Mouse (Mus musculus) fat pad, adult 2 months (tissue): ENCODE measurements around the gene Ulk4.

Source experiments
- DNase-seq: peaks from one replicate; pipeline ENCODE4 v3.0.0-alpha.2; 2011; ENCODE audit warnings: low read depth, low spot score; ENCODE audit errors: extremely low read depth

Gene Ulk4

DNA sequence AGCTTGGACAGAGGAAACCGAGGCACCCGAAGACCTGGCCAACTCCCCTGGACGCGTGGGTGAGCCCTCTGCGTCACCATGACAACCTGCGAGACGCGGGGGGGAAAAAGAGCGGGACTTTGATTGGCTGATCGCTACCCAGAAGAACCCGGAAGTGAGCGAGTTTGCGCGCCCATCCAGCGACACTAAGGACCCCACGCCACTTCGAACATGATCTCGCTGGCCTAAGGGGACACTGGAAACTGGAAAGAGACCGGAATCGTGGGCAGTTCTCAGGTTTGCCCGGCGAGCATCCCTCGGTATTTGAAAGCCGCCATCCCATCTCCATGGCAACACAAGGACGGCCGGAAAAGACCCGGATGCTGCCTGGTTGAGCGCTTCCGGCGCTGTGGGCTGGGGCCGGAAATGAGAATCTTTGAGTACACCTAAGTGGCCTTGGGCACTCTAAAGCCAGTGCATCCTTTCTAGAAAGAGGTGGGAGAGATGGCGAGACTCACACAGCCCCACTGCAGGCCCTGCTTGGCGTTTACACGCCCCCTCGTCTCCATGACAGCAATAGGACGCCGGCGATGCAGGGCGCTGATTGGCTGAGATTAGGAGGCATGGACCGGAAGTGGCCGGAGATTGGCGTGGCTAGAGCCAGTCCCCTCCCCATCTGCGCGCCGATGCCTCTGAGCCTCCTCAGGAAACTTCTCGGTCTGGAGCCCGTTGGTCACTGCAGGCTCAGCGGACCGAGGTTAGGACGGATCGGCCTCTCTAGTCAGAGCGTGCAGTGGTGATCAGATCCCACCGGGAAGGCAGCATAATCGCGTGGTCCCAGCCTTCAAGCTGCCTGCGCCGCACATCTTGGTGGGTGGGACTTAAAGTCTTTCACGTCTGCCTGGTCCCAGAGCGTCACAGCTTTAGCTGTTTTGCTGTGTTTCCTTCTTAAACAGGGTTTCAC is at the start of gene Ulk4:
Ulk4 (minus strand) TSS at position 80 of the 943 bp plus-strand sequence.
- no peak for DNase-seq

DNA sequence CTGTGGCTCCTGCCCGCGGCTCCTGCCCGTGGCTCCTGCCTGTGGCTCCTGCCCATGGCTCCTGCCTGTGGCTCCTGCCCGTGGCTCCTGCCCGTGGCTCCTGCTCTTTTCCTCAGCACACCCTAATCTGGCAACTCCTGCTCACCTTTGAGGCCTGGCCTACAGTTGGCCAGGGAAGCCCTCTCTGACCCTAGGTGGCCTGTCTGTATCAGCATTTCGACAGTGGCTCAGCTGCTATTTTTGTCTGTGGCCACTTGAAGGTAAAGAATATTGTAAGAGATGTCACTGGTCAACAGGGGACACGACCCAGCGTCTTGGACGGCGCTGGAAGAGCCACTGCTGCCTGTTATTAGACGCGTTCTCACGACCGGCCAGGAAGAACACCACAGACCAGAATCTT is 45.0 kb upstream of the Ulk4 start:
- DNase-seq: no peak

DNA sequence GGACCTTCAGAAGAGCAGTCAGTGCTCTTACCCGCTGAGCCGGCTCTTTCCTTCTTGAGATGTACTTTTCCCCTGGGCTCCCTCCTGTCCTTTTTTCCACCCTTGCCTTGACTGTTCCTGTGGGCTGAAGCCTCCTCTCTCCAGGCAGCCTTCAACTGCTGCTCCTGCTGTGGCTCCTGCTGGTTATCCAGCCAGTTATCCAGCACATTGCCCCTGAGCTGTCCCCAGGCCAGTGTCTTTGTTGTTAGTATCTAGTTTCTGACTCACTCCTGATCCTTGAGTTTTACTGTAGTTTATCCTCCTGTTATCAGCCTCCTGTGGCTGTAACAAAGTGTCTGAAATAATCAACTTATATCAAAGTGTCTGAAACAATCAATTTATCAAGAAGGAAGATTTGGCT is 44.1 kb upstream of the Ulk4 start:
- DNase-seq: no peak

DNA sequence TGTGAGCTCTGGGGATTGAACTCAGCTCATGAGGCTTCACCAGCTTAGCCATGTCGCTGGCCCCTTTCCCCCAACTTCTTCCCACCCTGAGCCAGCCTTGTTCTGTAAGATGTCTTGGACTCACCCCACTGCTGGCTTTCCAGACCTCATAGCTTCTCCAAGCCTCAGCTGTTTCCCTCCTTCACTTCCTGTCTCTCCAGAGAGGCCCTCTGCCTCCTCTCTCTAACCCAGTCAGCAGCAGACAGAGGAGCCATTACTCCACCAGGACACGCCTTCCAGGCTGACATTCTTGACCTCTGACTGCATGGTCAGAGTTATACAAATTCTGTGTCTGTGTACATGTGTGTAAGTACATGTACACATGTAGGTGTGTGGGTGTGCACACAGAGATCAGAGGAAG is 43.4 kb upstream of the Ulk4 start:
- no peak for DNase-seq

DNA sequence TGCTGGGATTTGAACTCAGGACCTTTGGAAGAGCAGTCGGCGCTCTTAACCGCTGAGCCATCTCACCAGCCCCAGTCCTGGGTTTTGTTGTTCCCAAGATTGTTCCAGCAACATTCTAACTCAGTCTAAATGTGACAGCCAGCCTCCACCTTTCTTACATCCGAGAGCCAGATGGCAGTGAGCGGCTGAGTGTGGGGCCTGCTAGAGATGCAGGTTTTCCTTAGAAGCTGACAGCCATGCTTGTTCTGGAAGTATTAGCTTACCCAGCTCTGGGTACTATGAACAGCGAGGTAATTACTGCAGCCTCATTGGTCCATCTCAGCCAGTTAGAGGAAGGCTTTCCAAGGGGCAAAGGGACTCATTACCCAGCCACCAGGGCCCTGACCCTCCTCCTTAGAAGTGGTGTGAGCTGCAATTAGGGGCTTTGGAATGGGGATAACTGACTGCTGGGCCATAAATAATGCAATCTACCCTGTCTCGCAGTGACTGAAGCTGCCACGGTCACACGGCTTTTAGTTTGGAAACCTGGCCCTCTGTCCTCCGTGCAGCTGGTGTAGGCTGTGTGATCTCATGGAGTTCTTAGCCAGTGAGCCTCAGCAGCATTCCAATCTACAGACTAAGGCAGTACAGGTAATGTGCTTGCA is 42.4 kb upstream of the Ulk4 start:
- no peak for DNase-seq

DNA sequence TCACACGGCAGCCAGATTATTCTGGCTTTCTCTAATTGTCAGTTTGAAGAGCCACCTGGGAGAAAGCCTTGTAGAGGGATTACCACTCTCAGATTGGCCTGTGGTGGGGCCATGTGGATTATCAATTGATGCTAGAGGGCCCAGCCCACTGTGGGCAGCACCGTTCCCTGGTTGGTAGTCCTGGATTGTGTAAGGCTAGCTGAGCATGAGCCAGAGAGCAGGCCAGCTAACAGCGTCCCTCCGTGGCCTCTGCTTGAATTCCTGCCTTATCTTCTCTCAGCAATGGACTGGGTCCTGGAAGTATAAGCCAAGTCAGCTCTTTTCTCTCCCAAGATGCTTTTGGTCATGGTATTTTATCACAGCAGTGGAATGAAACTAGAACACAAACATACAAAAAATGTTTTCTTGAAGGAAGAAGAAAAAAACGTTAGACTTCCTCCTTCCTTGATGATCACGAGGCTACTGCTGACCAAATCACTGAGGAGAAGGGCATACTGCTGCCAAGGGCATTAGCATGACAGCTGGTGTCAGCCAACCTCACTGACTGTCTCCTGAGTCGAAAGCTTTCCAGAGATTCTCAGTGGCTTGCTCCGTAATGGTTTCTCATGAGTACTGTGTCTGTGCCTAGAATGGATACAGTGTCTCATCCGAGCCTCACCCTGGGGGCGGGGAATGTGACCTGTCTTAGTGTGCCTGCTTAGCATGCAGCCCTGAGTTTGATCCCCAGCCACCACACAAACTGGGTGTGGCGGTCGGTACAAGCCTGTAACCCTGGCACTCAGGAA is 39.8 kb upstream of the Ulk4 start:
- no peak for DNase-seq

DNA sequence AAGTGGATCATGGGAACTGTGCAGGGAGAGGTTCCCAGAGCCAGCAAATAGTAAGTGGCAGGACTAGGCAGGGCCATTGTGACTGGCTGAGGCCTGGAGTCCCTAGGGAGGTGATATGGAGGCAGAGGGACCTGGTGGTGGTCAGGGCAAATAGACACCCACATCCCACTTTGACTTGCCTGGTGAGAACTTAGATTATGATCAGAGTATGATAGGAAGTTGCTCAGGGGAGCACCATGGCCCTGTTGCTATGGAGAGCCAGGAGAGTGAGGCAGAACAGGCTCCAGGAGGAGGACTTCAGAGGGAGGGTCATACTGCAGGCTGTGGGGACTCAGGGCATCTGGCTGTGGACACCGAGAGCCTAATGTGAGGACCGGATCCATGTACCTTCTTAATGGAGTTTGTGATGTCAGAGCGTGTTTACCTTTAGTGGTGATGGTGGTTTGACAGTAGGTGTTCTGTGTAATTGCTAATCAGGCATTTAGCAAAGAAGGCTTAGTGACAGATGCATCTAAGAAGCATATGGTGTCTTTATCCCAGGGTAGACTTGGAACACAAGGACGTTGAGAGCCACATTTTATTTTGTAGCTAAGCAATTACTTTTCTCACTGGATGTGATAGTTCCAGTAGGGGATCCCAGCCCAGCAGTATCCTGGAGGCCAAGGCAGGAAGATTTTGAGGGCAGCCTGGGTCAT is 39.1 kb upstream of the Ulk4 start:
- DNase-seq: no peak

DNA sequence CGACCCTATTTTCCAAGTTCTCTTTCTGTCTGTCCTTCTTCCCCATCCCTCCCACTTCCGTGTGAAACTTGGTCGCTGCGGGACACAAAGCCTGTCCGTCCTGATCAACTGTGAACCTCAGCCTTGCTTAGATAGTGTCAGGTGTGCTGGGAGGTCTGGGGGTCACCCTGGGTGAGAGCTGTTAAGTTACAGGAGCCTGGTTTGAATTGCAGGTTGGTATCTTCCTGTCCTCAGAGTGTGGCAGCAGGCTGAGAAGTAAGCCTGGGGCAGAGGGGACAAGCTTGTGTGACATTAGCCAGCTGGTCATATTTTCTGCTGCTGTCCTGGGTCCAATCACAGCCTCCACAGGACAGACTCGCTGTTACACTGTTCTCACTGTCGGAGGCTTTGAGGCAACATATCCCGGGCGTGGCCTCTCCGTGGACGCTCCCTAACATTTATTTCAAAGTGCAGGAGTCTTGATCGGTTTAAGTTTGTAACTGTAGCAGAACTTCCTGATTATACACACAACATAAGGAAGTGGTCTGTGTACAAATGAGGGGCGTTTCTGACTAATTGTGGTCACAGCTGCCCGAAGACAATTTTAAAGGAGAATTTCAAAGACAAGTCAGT is 37.6 kb upstream of the Ulk4 start:
- DNase-seq: no peak

DNA sequence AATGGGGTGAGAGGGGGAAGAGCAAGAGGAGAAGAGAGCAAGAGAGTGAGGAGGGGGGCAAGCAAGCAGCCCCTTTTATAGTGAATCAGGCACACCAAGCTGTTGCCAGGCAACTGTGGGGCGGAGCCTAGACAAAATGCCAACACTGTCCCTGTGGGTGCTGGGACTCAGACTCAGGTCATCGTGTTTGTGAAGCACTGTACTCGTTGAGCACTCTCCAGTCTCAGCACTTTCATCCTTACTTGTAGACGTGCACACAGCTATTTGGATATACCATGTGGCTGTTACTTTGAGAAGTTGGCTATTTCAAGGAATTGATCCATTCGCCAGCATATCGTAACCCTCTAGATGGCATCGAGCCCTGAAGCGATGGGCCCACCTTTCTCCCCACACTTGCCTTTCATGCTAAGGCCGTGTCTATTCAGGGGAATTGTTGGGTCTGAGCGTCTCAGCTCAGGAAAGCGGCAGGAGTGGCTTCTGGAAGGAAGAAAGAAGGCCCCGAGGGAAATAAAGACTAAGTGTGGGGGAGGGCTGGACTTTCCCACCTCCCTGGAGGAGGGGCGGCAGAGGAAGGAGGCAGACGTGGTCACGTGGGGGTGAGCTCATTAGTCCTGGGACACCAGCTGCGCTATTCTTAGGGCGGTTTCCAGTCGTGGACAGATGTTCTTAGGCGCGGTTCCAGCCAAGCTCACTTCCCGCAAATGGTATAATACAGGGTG is 36.8 kb upstream of the Ulk4 start:
- peak; percentile 14 for DNase-seq

DNA sequence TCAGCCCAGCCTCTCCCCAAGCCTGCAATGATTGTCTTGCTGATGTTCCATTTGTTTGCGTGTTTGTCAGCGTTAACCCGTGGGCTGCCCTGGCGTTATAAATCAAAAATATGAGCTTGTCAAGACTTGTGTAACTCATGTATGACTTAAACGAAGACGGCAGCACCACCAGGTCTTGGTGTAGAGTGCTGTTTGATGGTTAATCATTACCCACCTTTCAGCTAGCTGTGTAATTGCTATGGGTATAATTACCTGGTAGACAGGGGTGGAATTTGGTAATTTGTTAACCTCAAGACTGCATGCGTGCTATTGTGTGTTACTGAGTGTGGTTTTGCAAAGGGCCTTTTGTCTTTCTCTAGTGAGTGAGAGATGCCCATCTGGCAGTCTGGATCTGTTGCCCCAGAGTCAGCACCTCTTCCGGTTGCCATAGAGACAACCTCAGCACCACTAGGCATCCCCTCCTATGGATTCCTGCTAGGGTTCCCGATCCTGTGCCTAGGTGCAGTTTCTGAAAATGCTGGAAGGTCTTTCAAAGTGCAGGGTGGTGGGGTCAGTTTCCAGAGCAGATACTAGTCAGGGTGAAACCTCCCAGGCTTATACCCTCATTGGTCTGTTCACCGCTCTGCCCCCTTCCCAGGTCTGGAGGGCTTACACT is 35.4 kb upstream of the Ulk4 start:
- no peak for DNase-seq

DNA sequence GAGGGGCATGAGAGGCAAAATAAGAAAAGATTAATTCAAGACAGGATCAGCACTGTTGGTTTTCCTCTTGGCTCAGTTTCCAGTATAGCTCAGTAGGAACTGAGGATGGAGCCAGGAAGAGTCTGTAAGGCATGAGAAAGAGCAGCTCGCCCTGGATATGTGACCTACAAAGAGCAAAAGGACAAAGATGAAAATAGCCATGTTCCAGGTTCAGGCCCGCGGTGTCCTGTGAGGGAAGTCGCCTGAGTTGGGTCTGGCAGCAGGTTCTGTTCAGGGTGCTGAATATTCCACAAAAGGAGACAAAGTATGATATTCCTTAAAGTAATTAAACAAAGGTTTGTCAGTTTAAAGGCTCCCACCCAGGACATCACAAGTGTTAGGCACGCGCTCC is 34.8 kb upstream of the Ulk4 start:
- DNase-seq: no peak

DNA sequence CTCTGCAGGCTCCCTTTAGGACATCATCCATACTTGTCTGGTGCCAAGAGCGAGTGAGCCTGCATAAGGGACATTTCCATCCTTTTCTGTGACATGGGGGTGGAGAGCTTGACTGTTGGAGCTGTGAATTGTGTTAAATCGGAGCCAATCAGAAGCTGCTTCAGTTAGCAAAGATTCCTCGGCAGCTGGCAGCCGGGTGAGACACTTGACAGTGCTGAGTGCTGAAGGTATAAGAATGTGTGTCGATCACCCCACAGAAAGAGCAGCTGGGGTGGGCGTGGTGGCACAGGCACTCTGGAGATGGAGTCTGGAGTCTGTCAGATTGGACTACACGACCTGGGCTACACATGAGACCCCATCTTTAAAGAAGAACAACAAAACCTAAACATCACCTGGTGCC is 33.5 kb upstream of the Ulk4 start:
- DNase-seq: no peak

DNA sequence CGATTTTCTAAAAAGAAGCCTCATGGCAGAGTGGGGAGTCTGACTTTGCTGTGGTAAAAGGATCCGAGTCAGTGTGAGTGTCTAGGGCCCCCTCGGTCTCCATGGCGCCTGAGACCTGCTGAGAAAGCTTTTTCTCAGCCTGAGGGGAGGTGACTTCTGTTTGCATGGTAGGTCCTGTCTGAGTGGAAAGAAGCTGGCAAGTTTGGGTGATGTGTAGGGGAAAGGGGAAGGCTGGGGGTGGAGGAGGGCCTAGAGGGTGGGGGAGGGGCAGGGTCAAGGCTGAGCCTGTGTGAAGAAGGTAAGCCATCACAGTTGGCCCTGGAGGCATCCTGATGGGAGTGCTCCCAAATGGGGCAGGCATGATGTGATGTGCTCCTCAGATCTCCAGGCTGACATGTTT is 32.3 kb upstream of the Ulk4 start:
- no peak for DNase-seq

DNA sequence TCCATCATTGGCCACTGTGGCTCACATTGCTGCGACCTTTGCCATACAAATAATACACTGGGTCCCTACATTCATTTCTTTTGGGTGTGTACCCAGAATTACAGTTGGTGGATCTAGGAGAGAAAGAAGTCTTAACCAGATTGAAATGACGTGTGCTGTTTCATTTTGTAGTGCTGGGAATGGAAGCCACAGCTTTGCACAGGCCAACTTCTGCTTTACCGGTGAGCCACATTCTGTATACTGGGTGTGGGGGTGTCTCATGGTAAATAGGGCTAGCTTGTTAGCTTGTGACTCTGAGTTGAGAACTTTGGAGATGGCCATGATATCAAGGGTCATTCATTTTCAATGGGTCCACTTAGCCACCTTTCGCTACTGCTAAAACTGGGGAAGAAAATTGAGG is 28.5 kb upstream of the Ulk4 start:
- no peak for DNase-seq

DNA sequence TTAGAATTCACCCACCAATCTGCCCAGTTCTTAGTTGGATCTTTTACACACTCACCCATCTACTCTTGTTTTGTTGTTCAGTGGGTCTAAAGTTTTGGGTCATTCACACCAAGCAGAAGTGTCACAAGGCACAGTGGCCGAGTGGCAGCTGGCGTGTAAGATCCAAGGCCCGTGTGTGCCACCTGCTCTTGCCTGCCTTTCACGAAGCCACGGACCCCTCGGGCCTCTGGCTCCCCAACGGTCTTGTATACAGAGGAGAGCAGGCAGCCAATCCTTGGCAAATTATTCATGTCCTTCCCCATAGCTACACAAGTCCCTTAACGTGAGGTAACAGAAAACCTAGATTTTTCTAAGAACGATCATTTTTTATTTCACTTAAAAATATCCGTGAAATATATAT is 27.5 kb upstream of the Ulk4 start:
- no peak for DNase-seq

DNA sequence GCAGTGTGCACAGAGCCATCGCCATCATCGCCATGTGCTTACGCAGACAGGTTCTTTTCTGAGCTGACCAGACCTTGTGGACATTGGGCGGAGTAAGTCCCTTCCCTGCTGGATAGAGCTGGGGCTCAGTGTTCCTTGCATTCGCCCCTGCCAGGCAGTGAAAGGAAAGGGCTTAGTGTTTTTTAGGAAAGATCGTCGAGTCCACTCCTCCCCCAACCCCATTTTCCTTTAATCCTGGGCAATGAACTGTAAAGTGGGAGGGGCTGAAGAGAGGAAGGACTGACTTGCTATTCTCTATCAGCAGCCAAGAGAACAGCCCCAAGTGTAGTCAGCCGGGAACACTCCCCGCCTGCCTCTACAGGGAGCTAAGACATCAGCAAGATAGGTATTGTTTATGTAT is 26.8 kb upstream of the Ulk4 start:
- no peak for DNase-seq

DNA sequence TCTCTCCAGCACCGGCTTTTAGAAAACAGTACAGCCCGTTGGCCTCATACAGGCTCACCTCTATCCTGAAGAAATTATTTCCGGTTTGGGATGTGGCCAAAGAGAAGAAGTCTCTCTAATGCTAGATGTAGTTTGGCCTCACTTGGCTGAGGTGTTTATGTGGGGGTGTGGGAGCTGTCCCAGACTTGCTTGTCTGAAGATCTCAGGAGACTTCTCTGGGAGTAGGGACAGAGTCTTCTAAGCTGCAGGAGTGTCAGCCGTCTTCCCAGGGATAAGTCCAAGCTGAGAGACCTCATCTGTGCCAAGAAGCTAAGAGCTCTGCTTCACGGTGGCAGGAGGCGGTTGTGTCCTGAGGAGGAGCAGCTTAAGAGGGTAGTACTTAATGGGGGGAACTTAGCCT is 26.1 kb upstream of the Ulk4 start:
- DNase-seq: peak; percentile 85

DNA sequence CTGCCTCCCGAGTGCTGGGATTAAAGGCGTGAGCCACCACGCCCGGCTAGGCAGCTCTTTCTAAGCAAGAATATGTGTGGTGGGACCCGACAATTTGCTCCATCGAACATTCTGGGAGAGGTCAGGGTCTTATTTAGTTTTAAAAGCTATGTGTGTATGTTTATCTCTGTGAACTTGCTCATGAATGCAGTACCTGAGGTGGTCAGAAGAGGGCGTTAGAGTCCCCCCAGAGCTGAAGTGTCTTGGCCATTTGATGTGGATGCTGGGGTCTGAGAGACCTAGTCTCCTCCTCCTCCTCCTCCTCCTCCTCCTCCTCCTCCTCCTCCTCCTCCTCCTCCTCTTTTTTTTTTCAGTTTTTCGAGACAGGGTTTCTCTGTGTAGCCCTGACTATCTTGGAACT is 25.5 kb upstream of the Ulk4 start:
- no peak for DNase-seq

DNA sequence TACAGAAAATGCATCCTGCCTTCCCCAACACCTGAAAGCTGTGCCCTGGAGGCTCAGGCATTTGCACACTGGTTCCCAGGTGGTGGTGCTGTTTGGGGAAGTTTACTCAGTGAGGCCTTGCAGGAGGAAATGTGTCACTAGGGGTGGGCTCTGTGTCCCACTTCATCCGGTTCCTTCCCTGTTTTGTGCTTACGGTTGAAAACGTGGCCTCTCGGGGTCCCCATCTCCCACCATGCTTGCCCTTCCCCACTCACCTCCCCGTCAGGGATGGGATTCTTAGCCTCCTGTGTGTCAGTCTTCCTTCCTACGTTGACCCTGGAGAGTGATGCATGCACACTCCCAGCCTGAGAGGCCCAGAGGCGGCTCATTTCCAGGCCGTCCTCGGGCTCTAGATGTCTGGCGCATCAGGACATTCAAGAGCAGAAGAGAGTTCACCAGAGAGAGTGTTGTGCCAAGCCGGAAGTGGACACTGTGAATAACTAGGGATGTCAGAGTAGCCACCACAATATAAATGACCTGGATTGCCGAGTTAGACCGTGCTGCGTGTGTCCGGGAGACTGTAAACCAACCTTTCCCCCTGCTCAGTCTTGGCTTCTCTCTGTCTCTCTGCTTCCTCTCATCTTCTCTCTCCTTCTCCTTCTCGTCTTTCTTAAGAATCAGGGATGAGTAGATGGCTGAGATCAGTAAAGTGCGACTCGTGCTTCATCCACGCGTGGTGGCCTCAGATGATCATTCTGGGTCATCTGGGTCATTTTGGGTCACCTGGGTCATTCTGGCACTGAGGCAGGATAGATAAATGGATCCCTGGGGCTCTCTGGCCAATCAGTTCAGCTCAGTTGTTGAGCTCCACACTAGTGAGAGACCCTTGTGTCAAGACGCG is 24.3 kb upstream of the Ulk4 start:
- DNase-seq: no peak
